Mouse (Mus musculus): ENCODE results near the gene Pdap1.
A peak's percentile ranks its signal among the peaks of the same experiment; 100 is the strongest.
"Not testable (repeated sequence)": the region's sequence is repeated elsewhere in the genome, so short reads cannot be mapped to it uniquely, and the experiment has no call there.

The Pdap1 gene

GRCm38 (mm10) chr5:145084822-145085221, 55.2 kb downstream of the Pdap1 start:
- no peak for DNase-seq (ENCODE audit: extremely low read depth, insufficient read length, low spot score)

GRCm38 (mm10) chr5:145083632-145084451, 56.2 kb downstream of the Pdap1 start, which contains the start of the genes Arpc1a and Kpna7:
TSS of gene Arpc1a (plus strand) at chr5:145083830.
TSS of gene Kpna7 (minus strand) at chr5:145084030.
- DNase-seq (ENCODE audit: extremely low read depth, insufficient read length, low spot score), result peak; percentile 95

DNA sequence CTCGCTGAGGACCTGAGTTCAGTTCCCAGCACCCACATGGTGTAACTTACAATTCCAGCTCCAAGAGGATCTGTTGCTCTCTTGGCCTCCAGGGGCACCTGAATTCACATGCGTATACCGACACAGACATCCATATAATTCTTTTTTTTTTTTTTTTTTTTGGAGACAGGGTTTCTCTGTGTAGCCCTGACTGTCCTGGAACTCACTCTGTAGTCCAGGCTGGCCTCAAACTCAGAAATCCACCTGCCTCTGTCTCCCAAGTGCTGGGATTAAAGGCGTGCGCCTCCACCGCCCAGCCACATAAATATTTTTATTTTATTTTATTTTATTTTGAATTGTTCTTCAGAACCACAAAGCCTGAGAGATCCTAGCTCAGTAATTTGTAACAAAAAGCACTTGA, 56.8 kb downstream of the Pdap1 start:
- not testable (repeated sequence) for DNase-seq (ENCODE audit: extremely low read depth, insufficient read length, low spot score)

GRCm38 (mm10) chr5:145081866-145082613, 58.0 kb downstream of the Pdap1 start:
- DNase-seq (ENCODE audit: extremely low read depth, insufficient read length, low spot score), result no peak
